Mouse (Mus musculus) heart, embryonic 15.5 days (tissue): Measurements from ENCODE around the gene Fpgs. TPM values are rescaled to one million over a fixed set of nuclear protein-coding genes. Genes with fewer than 3 reads are reported as not detected.

ENCODE experiments used
- ATAC-seq: fragments of 200-750 bp; cut with Nextera tagmentation; replicated peaks from 2 replicates; pipeline ENCODE4 v1.8.0; 2017; ENCODE audit warnings: low read depth, moderate TSS enrichment; ENCODE audit not compliant: insufficient number of reproducible peaks, insufficient read depth, low FRiP score
- H3K27ac ChIP-seq: fragments of 300-500 bp; sonication (generic); 2 replicates; pipeline ENCODE4 v1.5.1; 2015; ENCODE audit warnings: mild to moderate bottlenecking, inconsistent platforms
- H3K27me3 ChIP-seq: fragments of 300-500 bp; sonication (generic); 2 replicates; pipeline ENCODE4 v1.6.1; 2015; ENCODE audit warnings: inconsistent platforms
- H3K36me3 ChIP-seq: fragments of 300-500 bp; sonication (generic); 2 replicates; pipeline ENCODE4 v1.6.1; 2015; ENCODE audit warnings: mild to moderate bottlenecking, inconsistent platforms
- H3K4me1 ChIP-seq: fragments of 300-500 bp; sonication (generic); replicated peaks from 2 replicates; pipeline ENCODE4 v1.6.1; 2015; ENCODE audit warnings: inconsistent platforms
- H3K4me2 ChIP-seq: fragments of 300-500 bp; sonication (generic); 2 replicates; pipeline ENCODE4 v1.6.1; 2015; ENCODE audit warnings: inconsistent platforms, mild to moderate bottlenecking, moderate library complexity
- H3K4me3 ChIP-seq: fragments of 300-500 bp; sonication (generic); 2 replicates; pipeline ENCODE4 v1.5.1; 2015; ENCODE audit warnings: mild to moderate bottlenecking, inconsistent platforms
- H3K9ac ChIP-seq: fragments of 300-500 bp; sonication (generic); 2 replicates; pipeline ENCODE4 v1.6.1; 2015; ENCODE audit warnings: mild to moderate bottlenecking, inconsistent platforms
- H3K9me3 ChIP-seq: fragments of 300-500 bp; sonication (generic); replicated peaks from 2 replicates; pipeline ENCODE4 v1.6.1; 2016; ENCODE audit warnings: inconsistent platforms
- WGBS: fragments of 180-500 bp; shearing (Covaris S2); methylation state at CpG from one replicate; pipeline ENCODE4 v1.1.7; 2015; ENCODE audit warnings: mixed read lengths; 5-methylcytosine and 5-hydroxymethylcytosine counted together
- polyA plus RNA-seq: library from polyadenylated mRNA; unstranded; fragments of >200 nt; fragmentation: Nextera tagmentation; extraction: Ambion mirVana; gene quantifications from 2 replicates; pipeline ENCODE4 v1.2.1, GENCODE M21; 2015

The Fpgs gene
- polyA plus RNA-seq, 1 experiment from 2014 or later: 13.8 TPM

DNA sequence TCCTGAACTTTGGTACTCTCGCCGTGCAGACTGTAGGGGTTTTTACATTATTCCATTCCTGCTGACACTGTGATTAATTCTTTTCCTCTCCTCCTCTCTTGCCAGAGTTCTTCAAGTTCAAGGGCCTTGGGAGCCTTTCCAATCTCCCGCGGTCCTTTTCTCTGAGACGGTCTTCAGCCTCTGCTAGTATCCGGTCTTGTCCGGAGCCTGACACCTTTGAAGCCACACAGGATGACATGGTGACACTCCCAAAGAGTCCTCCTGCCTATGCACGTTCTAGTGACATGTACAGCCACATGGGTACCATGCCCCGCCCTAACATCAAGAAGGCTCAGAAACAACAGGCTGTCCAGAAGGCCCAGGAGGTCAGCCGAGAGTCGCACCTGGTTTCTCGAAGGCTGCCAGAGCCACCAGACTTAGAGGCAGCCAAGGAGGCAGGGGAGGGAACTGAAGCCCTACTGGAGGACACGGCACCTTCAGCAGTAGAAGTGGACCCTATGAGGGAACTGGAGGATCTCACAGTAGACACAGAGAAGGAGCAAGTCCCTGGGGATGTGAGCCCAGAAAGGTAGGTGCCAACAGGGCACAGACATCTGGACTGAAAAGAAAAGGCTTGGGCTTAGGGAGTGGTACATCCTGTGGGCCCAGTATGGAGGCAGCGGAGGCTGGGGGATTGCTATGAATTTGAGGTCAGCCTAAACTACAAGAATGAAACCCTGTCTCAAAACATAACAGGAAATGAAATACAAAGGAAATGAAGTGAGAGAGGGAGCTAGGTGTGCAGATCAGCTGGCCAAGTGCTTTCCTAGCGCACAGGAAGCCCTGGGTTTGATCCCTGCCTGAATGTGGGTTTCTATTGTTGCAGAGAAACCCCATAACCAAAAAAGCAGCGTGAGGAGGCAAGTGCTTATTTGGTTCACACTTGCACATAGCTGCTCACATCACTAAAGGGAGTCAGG lies 21.2 kb upstream of the Fpgs start:
- Histone ChIP-seq H3K9ac (no peak overlapping the region), H3K27ac (peak overlapping the region; percentile 22; the same call in 1 of the 2 replicates), H3K4me3 (no peak overlapping the region), H3K36me3 (no peaks in the 10 kb centered on the region), H3K4me2 (no peak overlapping the region), H3K9me3 (no peaks in the 10 kb centered on the region), H3K4me1 (peaks cover 28% of the 10 kb centered on the region), H3K27me3 (no peaks in the 10 kb centered on the region)
- ATAC-seq: no peak
- 69% methylated on average over 16 of the region's 16 CpGs for WGBS

DNA sequence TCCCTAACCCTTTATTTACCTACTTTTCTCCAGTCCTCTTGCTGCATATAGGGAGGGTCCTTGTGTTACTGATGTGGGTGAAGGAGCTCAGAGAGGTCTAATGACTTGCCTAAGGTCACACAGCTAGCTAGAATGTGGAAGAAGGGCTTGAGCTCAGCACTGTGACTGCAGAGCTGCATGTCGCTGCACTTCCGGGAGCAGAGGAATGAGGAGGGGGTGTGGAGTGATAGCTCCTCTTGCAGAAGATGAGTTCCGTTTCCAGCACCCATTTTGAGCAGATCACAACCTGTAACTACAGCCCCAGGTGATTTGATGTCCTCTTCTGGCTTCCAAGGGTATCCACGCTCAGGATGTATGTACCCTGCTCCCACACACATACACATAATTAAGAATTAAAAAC lies 20.2 kb upstream of the Fpgs start:
- ATAC-seq: no peak
- Histone ChIP-seq H3K36me3 (no peaks in the 10 kb centered on the region), H3K9ac (no peak overlapping the region), H3K27me3 (no peaks in the 10 kb centered on the region), H3K9me3 (no peaks in the 10 kb centered on the region), H3K4me3 (no peak overlapping the region), H3K4me2 (no peak overlapping the region), H3K27ac (no peak overlapping the region), H3K4me1 (peaks cover 28% of the 10 kb centered on the region)
- WGBS: 67% methylated on average over 4 of the region's 4 CpGs

GRCm38 (mm10) chr2:32722581-32722980 lies 18.6 kb upstream of the Fpgs start:
- H3K4me3 ChIP-seq: no peak overlapping the region
- no peaks in the 10 kb centered on the region for H3K9me3 ChIP-seq

DNA sequence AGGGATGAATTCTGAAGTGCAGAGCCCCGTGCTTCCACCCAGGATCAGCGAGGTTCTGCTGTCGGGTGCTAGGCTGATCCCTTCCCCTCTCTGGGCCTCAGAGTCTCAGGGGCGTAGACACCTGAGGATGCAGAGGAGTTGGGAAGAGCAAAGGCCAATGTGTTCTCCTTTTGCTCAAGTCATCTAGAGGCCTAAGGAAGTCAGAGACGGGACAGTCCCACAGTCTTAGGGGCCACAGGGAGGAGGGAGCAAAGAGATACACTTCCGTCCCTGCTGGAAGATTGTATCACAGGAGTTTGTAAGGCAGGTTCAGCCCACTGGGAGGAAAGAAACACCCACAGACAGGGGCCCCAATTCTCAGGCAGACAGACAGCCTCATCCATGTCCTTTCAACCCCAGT lies 18.1 kb upstream of the Fpgs start:
- Histone ChIP-seq H3K4me2 (peak overlapping the region; percentile 53), H3K27ac (no peak overlapping the region), H3K9me3 (no peaks in the 10 kb centered on the region), H3K27me3 (no peaks in the 10 kb centered on the region), H3K36me3 (no peaks in the 10 kb centered on the region), H3K4me1 (peaks cover 17% of the 10 kb centered on the region), H3K9ac (0 out of 2 replicates have a peak overlapping the region, but pooled peaks have one; percentile 26), H3K4me3 (peak overlapping the region; percentile 34)
- 45% methylated on average over 6 of the region's 6 CpGs for WGBS
- ATAC-seq: no peak

More at GRCm38 (mm10) chr2:32722581-32722980, 18.6 kb upstream of the Fpgs start:
- Histone ChIP-seq H3K36me3 (no peaks in the 10 kb centered on the region), H3K4me1 (peaks cover 20% of the 10 kb centered on the region), H3K27me3 (no peaks in the 10 kb centered on the region), H3K27ac (no peak overlapping the region), H3K9ac (no peak overlapping the region), H3K4me2 (peak overlapping the region; percentile 53)
- ATAC-seq: no peak
- 52% methylated on average over 3 of the region's 3 CpGs for WGBS

DNA sequence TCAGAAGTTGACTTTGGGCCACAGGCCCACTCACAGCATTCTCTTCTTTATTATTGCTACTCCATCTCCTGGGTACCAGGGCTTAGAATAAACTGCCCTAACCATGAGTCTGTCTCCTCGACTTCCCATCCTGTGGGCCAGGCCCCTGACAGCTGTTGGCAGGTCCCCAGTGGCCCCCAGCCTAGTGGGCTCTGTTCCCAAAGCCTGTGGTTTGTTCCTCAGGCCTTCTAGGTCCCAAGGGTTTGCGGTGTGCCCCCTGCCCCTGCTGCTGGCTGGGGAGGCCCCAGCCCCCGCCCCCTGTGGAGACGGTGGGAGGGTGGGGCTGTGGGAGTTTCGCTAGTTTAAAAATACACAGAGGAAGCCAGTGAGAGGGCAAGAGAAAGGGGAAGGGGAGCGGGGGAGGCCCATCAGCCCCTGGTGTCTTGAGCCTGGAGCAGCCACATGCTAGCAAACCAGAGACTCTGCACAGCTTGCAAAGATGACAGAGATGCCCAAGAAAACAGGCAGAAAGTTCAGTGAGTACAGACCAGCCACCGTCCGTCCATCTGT lies 16.8 kb upstream of the Fpgs start, which contains the start of gene Sh2d3c:
Gene Sh2d3c, plus strand, starts transcription at position 375 of the 549 bp plus-strand sequence.
- no peak; the same call in 1 of the 2 replicates for ATAC-seq
- Histone ChIP-seq H3K36me3 (no peaks in the 10 kb centered on the region), H3K27me3 (no peaks in the 10 kb centered on the region), H3K4me3 (peak within 1 kb of the TSS; percentile 34), H3K4me1 (peaks cover 15% of the 10 kb centered on the region), H3K9ac (peak within 1 kb of the TSS; percentile 26), H3K4me2 (peak within 1 kb of the TSS; percentile 53), H3K9me3 (no peaks in the 10 kb centered on the region), H3K27ac (peak within 1 kb of the TSS; percentile 39)
- 29% methylated on average over 8 of the region's 8 CpGs for WGBS

DNA sequence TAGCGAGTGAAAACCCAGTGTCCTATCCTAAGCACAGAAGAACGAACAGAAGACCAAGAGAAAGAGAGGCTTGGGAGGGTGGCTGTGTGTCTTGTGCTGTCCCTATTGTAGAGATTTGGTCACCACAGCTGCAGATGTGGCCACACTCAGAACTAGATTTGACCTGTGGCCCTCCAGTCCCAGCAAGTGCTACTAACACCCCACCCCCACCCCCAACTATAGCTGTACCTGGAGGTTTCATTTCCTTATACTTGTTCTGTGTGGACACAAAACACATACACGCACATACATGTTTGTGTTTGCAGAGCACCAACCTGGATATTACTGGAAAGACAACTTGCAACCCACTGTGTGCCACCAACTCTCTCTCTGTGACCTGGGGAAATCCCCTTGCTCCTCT lies 16.1 kb upstream of the Fpgs start:
- H3K36me3 ChIP-seq: no peaks in the 10 kb centered on the region
- 84% methylated on average over 3 of the region's 3 CpGs for WGBS
- H3K9me3 ChIP-seq: no peaks in the 10 kb centered on the region
- no peak overlapping the region for H3K4me2 ChIP-seq
- peaks cover 19% of the 10 kb centered on the region for H3K4me1 ChIP-seq
- no peak for ATAC-seq
- H3K27ac ChIP-seq: no peak overlapping the region
- H3K4me3 ChIP-seq: no peak overlapping the region
- H3K27me3 ChIP-seq: no peaks in the 10 kb centered on the region
- no peak overlapping the region for H3K9ac ChIP-seq

DNA sequence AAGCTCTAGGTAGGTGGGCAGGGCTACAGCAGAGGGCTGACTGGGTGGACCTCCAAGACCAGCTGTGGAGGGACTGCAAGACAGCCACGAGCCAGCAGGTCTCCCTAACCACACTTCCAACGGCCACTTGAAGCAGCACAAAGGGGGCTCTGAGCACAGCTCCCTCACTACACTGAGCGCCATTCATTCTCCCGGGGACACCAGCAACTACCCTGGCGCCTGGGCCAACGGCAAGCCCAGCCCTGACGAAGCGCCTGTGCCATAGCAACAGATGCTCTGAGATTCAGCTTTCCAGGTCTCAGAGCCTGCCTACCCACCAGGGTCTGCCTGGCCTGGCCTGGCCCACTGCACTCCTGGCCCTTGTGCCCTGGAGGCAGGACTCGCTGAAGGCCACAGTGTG lies 14.8 kb upstream of the Fpgs start:
- Histone ChIP-seq H3K4me3 (no peak overlapping the region), H3K27me3 (no peaks in the 10 kb centered on the region), H3K36me3 (no peaks in the 10 kb centered on the region), H3K4me2 (no peak overlapping the region), H3K27ac (no peak overlapping the region), H3K9ac (no peak overlapping the region), H3K4me1 (peaks cover 29% of the 10 kb centered on the region), H3K9me3 (no peaks in the 10 kb centered on the region)
- WGBS: 57% methylated on average over 9 of the region's 9 CpGs
- no peak for ATAC-seq

DNA sequence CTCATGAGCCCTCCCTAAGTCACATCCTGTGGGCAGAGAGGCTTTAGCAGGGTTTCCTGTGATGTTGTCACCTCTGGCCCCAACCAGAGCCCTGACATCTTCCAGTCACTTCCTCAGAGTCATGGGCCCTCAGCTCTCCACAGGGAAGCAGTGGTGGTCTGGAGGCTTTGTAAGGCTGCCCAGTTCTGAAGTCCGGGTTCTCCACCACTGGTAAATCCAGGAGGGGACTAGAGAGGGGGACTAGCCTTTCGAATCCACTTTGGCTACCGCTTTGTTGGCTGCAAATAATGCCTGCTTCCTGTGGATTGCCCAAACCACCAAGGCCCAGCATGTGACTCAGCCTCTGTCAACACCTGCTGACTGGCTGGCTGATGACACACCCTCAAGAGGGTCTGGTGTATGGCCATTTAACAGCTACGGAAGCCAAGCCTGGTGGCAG lies 11.1 kb upstream of the Fpgs start:
- Histone ChIP-seq H3K9ac (no peak overlapping the region), H3K4me3 (no peak overlapping the region), H3K27ac (peak overlapping the region; percentile 99), H3K27me3 (no peaks in the 10 kb centered on the region), H3K36me3 (peaks cover 6% of the 10 kb centered on the region), H3K4me2 (peak overlapping the region; percentile 17; the same call in 1 of the 2 replicates), H3K9me3 (no peaks in the 10 kb centered on the region), H3K4me1 (peaks cover 28% of the 10 kb centered on the region)
- ATAC-seq: no peak
- 27% methylated on average over 4 of the region's 4 CpGs for WGBS

- H3K4me3 ChIP-seq: no peak overlapping the region
- peak overlapping the region; percentile 99 for H3K27ac ChIP-seq
- H3K4me1 ChIP-seq: peaks cover 28% of the 10 kb centered on the region
- no peak for ATAC-seq
- H3K9ac ChIP-seq: no peak overlapping the region; the same call in 1 of the 2 replicates
- peaks cover 13% of the 10 kb centered on the region for H3K36me3 ChIP-seq
- no peaks in the 10 kb centered on the region for H3K9me3 ChIP-seq
- peak overlapping the region; percentile 17; the same call in 1 of the 2 replicates for H3K4me2 ChIP-seq
- WGBS: 40% methylated on average over 11 of the region's 11 CpGs
- H3K27me3 ChIP-seq: no peaks in the 10 kb centered on the region
Observed at GRCm38 (mm10) chr2:32714117-32714986, 10.4 kb upstream of the Fpgs start.

DNA sequence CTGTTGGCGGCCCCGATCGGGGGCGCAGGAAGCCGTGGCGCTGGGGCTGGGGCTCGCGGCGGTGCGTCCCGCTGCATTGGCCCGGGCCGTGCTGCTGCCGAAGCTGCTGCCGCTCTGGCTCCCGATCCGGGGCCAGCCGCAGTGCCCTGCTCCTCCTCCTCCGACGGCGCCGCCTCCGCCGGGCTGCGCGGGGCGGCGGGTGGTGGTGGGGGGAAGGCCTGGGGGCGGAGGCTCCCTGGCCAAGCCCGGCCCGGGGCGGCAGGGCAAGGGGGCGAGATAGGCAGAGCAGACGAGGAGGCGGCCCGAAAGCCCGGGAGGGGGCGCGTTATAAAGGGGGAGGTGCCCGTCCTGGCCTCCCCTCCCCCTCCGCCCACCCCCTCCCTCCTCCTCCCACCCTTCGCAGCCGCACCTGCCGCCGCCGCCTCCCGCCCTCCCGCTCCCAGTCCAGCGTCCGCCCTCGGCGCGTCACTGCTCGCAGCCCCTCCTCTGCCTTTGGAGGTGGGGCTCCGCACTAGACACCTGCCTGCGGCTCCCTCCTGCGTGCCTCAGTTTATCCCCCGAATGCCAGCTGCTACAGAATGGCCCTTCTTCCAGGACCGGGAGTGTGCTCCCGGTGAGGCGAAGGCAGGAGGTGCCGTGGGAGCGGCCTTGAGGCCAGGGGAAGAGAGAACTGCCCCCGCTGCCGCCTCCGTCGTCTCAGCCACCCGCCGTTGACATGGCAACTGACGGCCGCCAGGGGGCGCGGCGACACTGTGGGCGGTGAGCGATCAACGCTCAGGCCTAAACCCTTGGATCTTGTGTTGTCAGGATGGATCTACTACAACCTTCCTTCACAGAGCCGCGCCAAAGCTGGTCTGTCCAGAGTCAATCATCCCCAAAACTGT lies 9.2 kb upstream of the Fpgs start, which contains the start of gene Cdk9:
Gene Cdk9, minus strand, starts transcription at position 143 of the 884 bp plus-strand sequence.
- Histone ChIP-seq H3K27ac (peak within 1 kb of the TSS; percentile 99), H3K4me2 (peak within 1 kb of the TSS; percentile 86), H3K4me3 (peak within 1 kb of the TSS; percentile 91), H3K9me3 (no peaks in the 10 kb centered on the region), H3K9ac (peak within 1 kb of the TSS; percentile 88), H3K27me3 (no peaks in the 10 kb centered on the region), H3K4me1 (peaks cover 28% of the 10 kb centered on the region), H3K36me3 (peaks cover 25% of the 10 kb centered on the region)
- WGBS: under 1% methylated on average over 52 of the region's 79 CpGs
- ATAC-seq: peak; percentile 85
